Mouse (Mus musculus): ENCODE data around the gene Lgals3bp.

Gene Lgals3bp

DNA sequence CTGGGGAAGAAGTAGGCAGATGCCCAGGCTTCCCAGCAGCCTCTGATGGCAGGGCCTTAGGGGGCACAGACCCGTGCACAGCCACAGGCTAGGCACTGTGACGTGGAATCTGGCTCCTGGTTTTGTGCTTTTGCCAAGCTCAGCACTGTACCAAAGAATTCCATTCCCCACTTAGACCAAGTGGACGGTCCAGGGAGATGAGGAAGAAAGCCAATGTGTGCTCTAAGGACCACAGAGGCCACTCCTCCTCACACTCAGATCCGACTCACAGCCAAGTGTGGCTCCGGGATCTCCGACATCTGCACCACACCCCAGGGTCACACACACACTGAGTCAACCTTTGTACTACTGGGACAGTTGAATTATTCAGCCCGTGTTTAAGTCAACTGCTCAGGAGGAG is 14.2 kb upstream of the Lgals3bp start:
- TF ChIP-seq POU5F1 (IDR thresholded peaks at IDR 0.05; ENCODE audit: borderline replicate concordance, low read length) (no peak), CTCF (conservative IDR thresholded peaks at IDR 0.05; ENCODE audit: low read length) (no peak), NANOG (IDR thresholded peaks at IDR 0.05; ENCODE audit: borderline replicate concordance, low read length) (no peak)
- H3K4me3 ChIP-seq (replicated peaks; ENCODE audit: low read length), result no peak overlapping the region
- H3K36me3 ChIP-seq (ENCODE audit: insufficient read depth, low read length), result peaks cover 57% of the 10 kb centered on the region
- no peaks in the 10 kb centered on the region for H3K9me3 ChIP-seq (ENCODE audit: low read length)
- peaks cover 56% of the 10 kb centered on the region for H3K4me1 ChIP-seq (replicated peaks; ENCODE audit: low read depth, low read length)
- no peaks in the 10 kb centered on the region for H3K27me3 ChIP-seq (ENCODE audit: insufficient read depth, low read length)

DNA sequence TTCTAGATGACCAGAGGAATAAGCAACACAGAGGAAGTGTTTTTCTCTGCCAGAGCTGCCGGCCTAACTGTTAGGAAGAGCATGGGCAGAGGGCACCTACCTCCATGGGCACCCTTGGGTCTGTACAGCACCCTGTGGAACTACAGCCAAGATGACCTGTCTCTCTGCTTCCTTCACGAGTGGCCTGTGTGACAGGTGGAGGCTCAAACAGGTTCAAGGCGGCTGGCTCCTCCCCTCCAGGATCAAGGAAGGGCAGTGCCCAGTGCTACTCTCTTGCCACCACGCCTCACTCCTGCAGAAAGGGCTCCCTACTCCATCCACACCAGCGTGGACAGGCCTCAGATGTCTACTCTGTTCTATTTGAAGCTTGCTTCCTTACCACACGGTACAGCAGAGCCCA is 13.7 kb upstream of the Lgals3bp start:
- Histone ChIP-seq H3K36me3 (ENCODE audit: insufficient read depth, low read length) (peaks cover 61% of the 10 kb centered on the region), H3K4me1 (replicated peaks; ENCODE audit: low read depth, low read length) (peaks cover 60% of the 10 kb centered on the region), H3K4me3 (replicated peaks; ENCODE audit: low read length) (no peak overlapping the region), H3K27me3 (ENCODE audit: insufficient read depth, low read length) (no peaks in the 10 kb centered on the region), H3K9me3 (ENCODE audit: low read length) (no peaks in the 10 kb centered on the region)
- TF ChIP-seq CTCF (conservative IDR thresholded peaks at IDR 0.05; ENCODE audit: low read length), result no peak
- TF ChIP-seq NANOG (IDR thresholded peaks at IDR 0.05; ENCODE audit: borderline replicate concordance, low read length), result no peak

DNA sequence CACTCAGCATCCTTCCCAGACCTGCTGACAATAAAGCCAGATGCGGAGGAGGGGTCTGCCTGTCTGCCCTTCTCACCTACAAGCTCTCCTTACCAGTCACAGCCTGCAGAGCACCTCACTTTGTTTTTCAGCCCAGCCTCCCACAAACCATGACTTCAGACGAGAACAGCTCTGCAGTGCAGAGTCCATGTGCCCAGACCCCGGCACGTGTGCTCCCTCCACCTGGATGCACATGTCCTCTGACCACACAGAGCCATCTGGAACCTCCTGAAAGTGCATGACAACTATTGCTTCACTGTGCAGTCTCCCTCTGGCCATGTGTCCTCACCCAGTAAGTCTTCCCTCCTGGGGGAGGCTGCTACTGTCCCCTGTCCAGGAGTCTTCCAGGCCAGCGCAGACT is 12.4 kb upstream of the Lgals3bp start:
- H3K27me3 ChIP-seq (ENCODE audit: insufficient read depth, low read length), result no peaks in the 10 kb centered on the region
- H3K9me3 ChIP-seq (ENCODE audit: low read length), result no peaks in the 10 kb centered on the region
- H3K36me3 ChIP-seq (ENCODE audit: insufficient read depth, low read length), result peaks cover 74% of the 10 kb centered on the region
- TF ChIP-seq POU5F1 (IDR thresholded peaks at IDR 0.05; ENCODE audit: borderline replicate concordance, low read length), result no peak
- no peak for TF ChIP-seq NANOG (IDR thresholded peaks at IDR 0.05; ENCODE audit: borderline replicate concordance, low read length)
- TF ChIP-seq CTCF (conservative IDR thresholded peaks at IDR 0.05; ENCODE audit: low read length), result no peak
- peaks cover 65% of the 10 kb centered on the region for H3K4me1 ChIP-seq (replicated peaks; ENCODE audit: low read depth, low read length)
- no peak overlapping the region for H3K4me3 ChIP-seq (replicated peaks; ENCODE audit: low read length)

DNA sequence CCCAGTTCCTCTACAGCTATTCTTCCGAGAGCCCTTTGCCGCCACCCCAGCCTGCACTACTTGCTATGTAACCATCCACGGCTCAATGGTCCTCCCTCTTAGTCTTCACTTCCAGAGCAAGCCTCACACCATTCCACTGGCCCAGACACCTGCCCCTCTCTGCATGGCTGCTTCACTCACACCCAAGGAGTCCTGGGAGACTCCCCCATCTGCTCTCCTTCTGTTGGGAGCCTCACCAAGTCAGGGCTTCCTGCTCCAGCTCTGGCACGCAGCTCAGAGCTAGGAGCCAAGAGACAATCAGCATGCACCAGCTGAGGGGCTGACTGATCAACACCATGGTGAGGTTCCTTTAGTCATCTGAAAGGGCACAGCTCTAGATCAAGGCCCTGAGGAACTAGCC is 11.2 kb upstream of the Lgals3bp start:
- no peak overlapping the region for H3K4me3 ChIP-seq (replicated peaks; ENCODE audit: low read length)
- peaks cover 71% of the 10 kb centered on the region for H3K4me1 ChIP-seq (replicated peaks; ENCODE audit: low read depth, low read length)
- peaks cover 87% of the 10 kb centered on the region for H3K36me3 ChIP-seq (ENCODE audit: insufficient read depth, low read length)
- no peaks in the 10 kb centered on the region for H3K9me3 ChIP-seq (ENCODE audit: low read length)
- no peak for TF ChIP-seq CTCF (conservative IDR thresholded peaks at IDR 0.05; ENCODE audit: low read length)
- TF ChIP-seq POU5F1 (IDR thresholded peaks at IDR 0.05; ENCODE audit: borderline replicate concordance, low read length), result no peak
- no peak for TF ChIP-seq NANOG (IDR thresholded peaks at IDR 0.05; ENCODE audit: borderline replicate concordance, low read length)
- no peaks in the 10 kb centered on the region for H3K27me3 ChIP-seq (ENCODE audit: insufficient read depth, low read length)

DNA sequence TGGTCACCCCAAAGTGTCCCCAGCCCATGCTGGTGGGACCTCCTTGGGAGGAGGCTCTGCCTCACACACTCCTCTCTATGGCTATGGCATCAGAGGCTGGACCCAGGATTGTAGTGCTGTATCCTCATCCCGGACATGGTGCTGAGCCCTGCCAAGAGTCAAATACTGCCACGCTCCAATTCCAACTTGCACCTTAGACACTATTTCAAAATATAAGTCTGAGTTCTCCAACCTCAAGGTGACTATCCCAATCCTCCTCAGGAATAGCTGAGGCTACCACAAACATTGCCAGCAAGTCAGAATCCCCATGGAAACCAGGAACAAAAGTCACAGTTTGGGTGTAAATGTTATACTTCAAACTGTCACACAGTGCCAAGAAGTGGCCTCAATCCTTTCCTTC is 10.7 kb upstream of the Lgals3bp start:
- H3K36me3 ChIP-seq (ENCODE audit: insufficient read depth, low read length), result peaks cover 90% of the 10 kb centered on the region
- TF ChIP-seq CTCF (conservative IDR thresholded peaks at IDR 0.05; ENCODE audit: low read length) (no peak), POU5F1 (IDR thresholded peaks at IDR 0.05; ENCODE audit: borderline replicate concordance, low read length) (no peak), NANOG (IDR thresholded peaks at IDR 0.05; ENCODE audit: borderline replicate concordance, low read length) (no peak)
- no peaks in the 10 kb centered on the region for H3K9me3 ChIP-seq (ENCODE audit: low read length)
- H3K27me3 ChIP-seq (ENCODE audit: insufficient read depth, low read length), result no peaks in the 10 kb centered on the region
- H3K4me1 ChIP-seq (replicated peaks; ENCODE audit: low read depth, low read length), result peaks cover 71% of the 10 kb centered on the region
- H3K4me3 ChIP-seq (replicated peaks; ENCODE audit: low read length), result no peak overlapping the region

DNA sequence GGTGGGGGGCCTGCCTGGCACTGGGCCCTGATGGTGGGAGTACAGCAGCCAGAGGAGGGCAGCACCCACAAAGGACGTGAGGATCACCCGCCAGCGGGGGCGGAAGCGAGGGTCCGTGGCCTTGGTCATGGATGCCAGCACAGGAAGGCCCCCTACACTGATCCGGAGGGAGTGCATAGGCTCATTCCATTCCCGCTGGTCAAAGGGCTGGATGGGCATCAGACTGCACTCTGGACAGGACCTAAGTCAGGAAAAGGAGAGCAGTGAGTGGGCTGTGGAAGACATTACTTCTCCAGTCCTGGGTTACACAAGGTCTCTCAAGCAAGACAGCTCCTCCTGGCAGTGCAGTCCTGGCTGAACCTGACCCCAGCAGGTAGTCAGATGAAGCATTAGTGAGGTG is 9.4 kb upstream of the Lgals3bp start:
- TF ChIP-seq POU5F1 (IDR thresholded peaks at IDR 0.05; ENCODE audit: borderline replicate concordance, low read length) (no peak), CTCF (conservative IDR thresholded peaks at IDR 0.05; ENCODE audit: low read length) (no peak), NANOG (IDR thresholded peaks at IDR 0.05; ENCODE audit: borderline replicate concordance, low read length) (no peak)
- Histone ChIP-seq H3K27me3 (ENCODE audit: insufficient read depth, low read length) (no peaks in the 10 kb centered on the region), H3K9me3 (ENCODE audit: low read length) (no peaks in the 10 kb centered on the region), H3K4me3 (replicated peaks; ENCODE audit: low read length) (peak overlapping the region; percentile 29; the same call in 1 of the 2 replicates), H3K36me3 (ENCODE audit: insufficient read depth, low read length) (peaks cover 98% of the 10 kb centered on the region), H3K4me1 (replicated peaks; ENCODE audit: low read depth, low read length) (peaks cover 74% of the 10 kb centered on the region)

DNA sequence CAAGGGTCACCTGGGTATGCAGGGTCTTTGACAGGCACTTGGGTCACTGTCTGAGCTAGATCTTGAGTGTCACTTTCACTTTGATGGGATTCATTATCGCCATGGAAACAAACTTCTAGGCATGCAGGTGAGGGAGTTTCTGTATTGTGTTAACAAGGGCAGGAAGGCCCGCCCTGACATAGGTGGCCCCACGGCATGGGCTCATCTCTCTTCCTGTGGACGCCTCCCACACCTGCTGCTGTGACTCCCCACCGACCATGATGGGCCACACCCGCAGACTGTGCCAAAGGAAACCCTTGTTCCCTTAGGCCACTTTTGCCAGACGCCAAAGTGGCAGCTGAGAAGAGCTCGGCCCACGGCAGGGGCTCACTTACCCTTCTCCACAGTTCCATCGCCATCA is 8.6 kb upstream of the Lgals3bp start:
- H3K4me1 ChIP-seq (replicated peaks; ENCODE audit: low read depth, low read length), result peaks cover 66% of the 10 kb centered on the region
- no peaks in the 10 kb centered on the region for H3K27me3 ChIP-seq (ENCODE audit: insufficient read depth, low read length)
- no peak for TF ChIP-seq POU5F1 (IDR thresholded peaks at IDR 0.05; ENCODE audit: borderline replicate concordance, low read length)
- TF ChIP-seq CTCF (conservative IDR thresholded peaks at IDR 0.05; ENCODE audit: low read length), result no peak
- no peak for TF ChIP-seq NANOG (IDR thresholded peaks at IDR 0.05; ENCODE audit: borderline replicate concordance, low read length)
- H3K4me3 ChIP-seq (replicated peaks; ENCODE audit: low read length), result peak overlapping the region; percentile 29; the same call in 1 of the 2 replicates
- H3K36me3 ChIP-seq (ENCODE audit: insufficient read depth, low read length), result peaks cover 97% of the 10 kb centered on the region
- H3K9me3 ChIP-seq (ENCODE audit: low read length), result no peaks in the 10 kb centered on the region

DNA sequence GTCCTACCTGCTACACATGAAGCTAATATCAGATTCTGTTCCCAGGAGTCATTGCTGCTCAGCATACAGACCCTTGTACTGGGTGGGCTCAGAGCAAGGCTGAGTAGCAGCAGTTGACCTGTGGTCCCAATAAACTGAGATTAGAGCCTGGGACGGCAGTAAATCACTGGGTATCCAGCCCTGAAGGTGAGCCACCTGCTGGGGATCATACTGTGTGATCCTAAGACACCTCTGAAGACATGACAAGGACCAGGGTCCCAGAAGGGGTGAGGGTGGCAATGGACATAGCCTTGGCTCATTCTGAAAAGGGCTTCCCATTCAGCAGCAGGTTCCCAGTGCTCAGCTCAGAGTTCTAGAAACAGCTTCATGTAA is 8.2 kb upstream of the Lgals3bp start:
- peaks cover 93% of the 10 kb centered on the region for H3K36me3 ChIP-seq (ENCODE audit: insufficient read depth, low read length)
- no peaks in the 10 kb centered on the region for H3K27me3 ChIP-seq (ENCODE audit: insufficient read depth, low read length)
- no peaks in the 10 kb centered on the region for H3K9me3 ChIP-seq (ENCODE audit: low read length)
- H3K4me3 ChIP-seq (replicated peaks; ENCODE audit: low read length), result no peak overlapping the region
- H3K4me1 ChIP-seq (replicated peaks; ENCODE audit: low read depth, low read length), result peaks cover 62% of the 10 kb centered on the region
- TF ChIP-seq POU5F1 (IDR thresholded peaks at IDR 0.05; ENCODE audit: borderline replicate concordance, low read length) (no peak), CTCF (conservative IDR thresholded peaks at IDR 0.05; ENCODE audit: low read length) (no peak), NANOG (IDR thresholded peaks at IDR 0.05; ENCODE audit: borderline replicate concordance, low read length) (no peak)

Data from E14TG2a.4 (cell line).